Mouse (Mus musculus): Measurements from ENCODE around the gene Camk1.

DNA sequence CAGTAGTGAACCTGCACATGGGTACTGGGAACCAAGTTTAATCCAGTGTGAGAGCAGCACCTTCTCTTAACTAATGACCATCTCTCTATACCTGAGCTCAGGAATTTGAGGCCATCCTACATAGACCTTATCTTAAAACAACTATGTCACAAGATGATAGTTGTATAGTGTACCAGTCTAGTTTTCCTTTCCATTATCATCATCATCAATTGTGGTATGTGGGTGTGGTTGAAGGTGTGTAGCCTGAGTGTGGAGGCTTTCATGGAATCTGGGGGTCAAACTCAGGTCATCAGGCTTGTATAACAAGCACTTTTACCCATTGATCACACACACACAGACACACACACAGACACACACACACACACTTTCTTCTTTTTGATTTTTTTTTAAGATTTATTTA lies 6.8 kb upstream of the Camk1 start:
- TF ChIP-seq GATA1 (IDR thresholded peaks at IDR 0.05; ENCODE audit: low read depth, low read length) (no peak), ETS1 (IDR thresholded peaks at IDR 0.05; ENCODE audit: low read depth, low read length) (no peak), KAT2A (conservative IDR thresholded peaks at IDR 0.05; ENCODE audit: low read depth, low read length) (no peak), MXI1 (IDR thresholded peaks at IDR 0.05; ENCODE audit: low read depth, low read length) (no peak), POLR2AphosphoS2 (IDR thresholded peaks at IDR 0.05; ENCODE audit: low read length) (no peak), POLR2A (IDR thresholded peaks at IDR 0.05; ENCODE audit: control insufficient read depth in 1 of 2, insufficient read depth in 1 of 2, low read depth in 1 of 2, low read length in 2 of 2, poor library complexity in 1 of 2) (no peak), MYC (IDR thresholded peaks at IDR 0.05; ENCODE audit: low read depth, low read length) (no peak), ZMIZ1 (IDR thresholded peaks at IDR 0.05; ENCODE audit: low read depth, low read length) (no peak), CTCF (IDR thresholded peaks at IDR 0.05 in 2 of 3, conservative IDR thresholded peaks at IDR 0.05 in 1 of 3; ENCODE audit: control insufficient read depth in 1 of 3, insufficient read depth in 1 of 3, low read depth in 2 of 3, low read length in 3 of 3, poor library complexity in 1 of 3, severe bottlenecking in 1 of 3) (no peak), BHLHE40 (IDR thresholded peaks at IDR 0.05; ENCODE audit: borderline replicate concordance, low read depth, low read length) (no peak), ZNF384 (IDR thresholded peaks at IDR 0.05; ENCODE audit: low read depth, low read length) (no peak)
